ENCODE assay signal across 8 mouse cellular contexts in the genomic region with DNA sequence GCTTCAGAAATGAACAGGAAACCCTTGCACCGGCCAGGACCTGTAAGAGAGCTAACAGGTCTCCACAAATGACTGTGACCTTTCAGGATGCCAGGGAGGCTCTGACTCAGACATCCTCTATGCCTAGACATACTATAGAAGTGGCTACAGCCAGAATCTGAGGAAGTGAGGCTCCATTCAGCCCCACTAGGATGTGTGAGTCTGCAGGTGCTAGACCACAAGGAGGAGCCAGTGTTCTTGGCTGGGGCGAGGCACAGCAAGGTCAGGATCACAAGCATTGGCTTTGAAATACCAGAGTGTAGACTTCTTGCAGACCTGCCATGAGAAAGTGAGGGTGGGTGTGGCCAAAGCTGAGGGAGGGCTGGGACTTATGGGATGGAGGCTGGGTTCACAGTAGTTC. TPM values are rescaled to one million over a fixed set of nuclear protein-coding genes. Genes with fewer than 3 reads are reported as not detected.
A peak's percentile ranks its signal among the peaks of the same experiment; 100 is the strongest.
DNase-seq lines count a peak whose midpoint lies in the region; ATAC-seq and TF ChIP-seq lines count a peak whose summit lies in the region.

No protein-coding gene starts in this region.

- no peak for TF ChIP-seq POLR2A in bone marrow, adult 2 months (IDR thresholded peaks at IDR 0.05; ENCODE audit: borderline replicate concordance, control insufficient read depth, low read depth, low read length)

- no peaks in the 10 kb centered on the region for H3K4me1 ChIP-seq in intestine, postnatal 0 days (replicated peaks; ENCODE audit: control insufficient read depth, insufficient read depth, low read length)
- no peaks in the 10 kb centered on the region for H3K4me1 ChIP-seq in intestine, embryonic 15.5 days (replicated peaks)
- H3K4me1 ChIP-seq in bone marrow, adult 2 months (ENCODE audit: control insufficient read depth, insufficient read depth, low read length), result no peaks in the 10 kb centered on the region

- 46% methylated on average over 2 of the region's 2 CpGs for WGBS in intestine, postnatal 0 days
- WGBS in intestine, embryonic 15.5 days, result 41% methylated on average over 2 of the region's 2 CpGs
- 19% methylated on average over 2 of the region's 2 CpGs for WGBS in bone marrow, adult 2 months

- intact Hi-C loops in left cerebral cortex, postnatal 36 days (cut with DNase I), result no loop called here

- peak; percentile 65 for DNase-seq in CD4-positive helper T cell, adult 2 months (ENCODE audit: low read depth, low spot score)
- DNase-seq in lung, postnatal 25 days (ENCODE audit: low spot score), result peak; percentile 3
- DNase-seq in adrenal gland, adult 18-20 months (ENCODE audit: low spot score in 2 of 2), result no peak
- no peak for DNase-seq in left cerebral cortex, postnatal 36 days (ENCODE audit: low spot score in 2 of 2)

- H3K27ac ChIP-seq in intestine, postnatal 0 days (ENCODE audit: low read depth, low read length), result no peak overlapping the region
- no peak overlapping the region for H3K27ac ChIP-seq in intestine, embryonic 15.5 days
- no peak overlapping the region for H3K27ac ChIP-seq in bone marrow, adult 2 months (ENCODE audit: control insufficient read depth, insufficient read depth, low read depth, low read length, poor library complexity)

- no peaks in the 10 kb centered on the region for H3K36me3 ChIP-seq in intestine, postnatal 0 days (ENCODE audit: control insufficient read depth, insufficient read depth)
- H3K36me3 ChIP-seq in intestine, embryonic 15.5 days, result no peaks in the 10 kb centered on the region

- TF ChIP-seq CTCF in intestine, postnatal 0 days (IDR thresholded peaks at IDR 0.05; ENCODE audit: low read depth), result peak; percentile 63
- TF ChIP-seq CTCF in bone marrow, adult 2 months (IDR thresholded peaks at IDR 0.05; ENCODE audit: control insufficient read depth, insufficient read depth, low read length), result peak; percentile 26; the same call in 1 of the 2 replicates

- ATAC-seq in intestine, postnatal 0 days, result peak; percentile 52; the same call in 1 of the 2 replicates
- no peak for ATAC-seq in intestine, embryonic 15.5 days
- ATAC-seq in frontal cortex, adult (ENCODE audit: low TSS enrichment), result no peak

- H3K4me3 ChIP-seq in intestine, postnatal 0 days (ENCODE audit: low read depth, low read length), result no peak overlapping the region
- H3K4me3 ChIP-seq in intestine, embryonic 15.5 days (replicated peaks), result no peak overlapping the region
- H3K4me3 ChIP-seq in bone marrow, adult 2 months (replicated peaks; ENCODE audit: control insufficient read depth, low read depth, low read length), result no peak overlapping the region

- H3K27me3 ChIP-seq in intestine, postnatal 0 days (replicated peaks; ENCODE audit: control insufficient read depth, insufficient read depth, low read length), result no peaks in the 10 kb centered on the region
- H3K27me3 ChIP-seq in intestine, embryonic 15.5 days (replicated peaks), result no peaks in the 10 kb centered on the region

- H3K4me2 ChIP-seq in intestine, postnatal 0 days (replicated peaks; ENCODE audit: low read depth), result no peak overlapping the region
- H3K4me2 ChIP-seq in intestine, embryonic 15.5 days (replicated peaks), result no peak overlapping the region

- no peak overlapping the region for H3K9ac ChIP-seq in intestine, postnatal 0 days (ENCODE audit: low read depth, low read length)
- H3K9ac ChIP-seq in intestine, embryonic 15.5 days, result no peak overlapping the region

- no peaks in the 10 kb centered on the region for H3K9me3 ChIP-seq in intestine, postnatal 0 days (ENCODE audit: control insufficient read depth)
- H3K9me3 ChIP-seq in intestine, embryonic 15.5 days, result no peaks in the 10 kb centered on the region

RNA-seq across cellular contexts. Expression of gene Mphosph6, which starts 29.1 kb away (rescaled TPM):
- 31.3 and 33.4 TPM in 2 replicates for polyA plus RNA-seq in intestine, postnatal 0 days (2015; fragmentation: Nextera tagmentation; extraction: Ambion mirVana)
- polyA plus RNA-seq in intestine, embryonic 15.5 days (2015; fragmentation: Nextera tagmentation; extraction: Ambion mirVana), result 49.7 and 54.5 TPM in 2 replicates
- polyA plus RNA-seq in bone marrow, adult 2 months (2011; ENCODE audit: insufficient read depth, insufficient read length, low replicate concordance, missing spikeins), result 28.8 and 32.0 TPM in 2 replicates
- total RNA-seq in adrenal gland, adult 18-20 months (2021), result 10 to 100 TPM; 13.2 to 16.9 TPM
- 10 to 100 TPM; 18.7 to 21.9 TPM for total RNA-seq in left cerebral cortex, postnatal 36 days (2021)

Comparison
In these comparisons a context has a peak if more than half of its experiments do, and no peak if none do; other contexts are left out.
1. DNase-seq: peak in CD4-positive helper T cell, adult 2 months (single experiment) and lung, postnatal 25 days (single experiment); none in adrenal gland, adult 18-20 months (0 of 2) and left cerebral cortex, postnatal 36 days (0 of 2).